Mouse (Mus musculus) CH12.LX (cell line): Measurements from ENCODE around the gene Otud7b. TPM values are rescaled to one million over a fixed set of nuclear protein-coding genes. Genes with fewer than 3 reads are reported as not detected.

ENCODE experiments used
- DNase-seq: peaks from one replicate; pipeline ENCODE4 v3.0.0-alpha.2; 2013; ENCODE audit errors: extremely low read depth
- H3K27ac ChIP-seq: 2 replicates; pipeline ENCODE4 v1.5.1; 2012; ENCODE audit warnings: low read depth, mild to moderate bottlenecking, control low read depth, moderate library complexity; ENCODE audit not compliant: insufficient read depth
- H3K27me3 ChIP-seq: replicated peaks from 2 replicates; pipeline ENCODE3; 2012; ENCODE audit warnings: inconsistent platforms
- H3K36me3 ChIP-seq, 2 experiments: replicated peaks in 1 of 2; 2 replicates each; pipeline versions ENCODE3 to v1.6.1; 2012; ENCODE audit warnings: inconsistent platforms in 1 of 2, low read length in 1 of 2, mild to moderate bottlenecking in 1 of 2, mixed read lengths in 1 of 2, moderate library complexity in 1 of 2; ENCODE audit not compliant: control insufficient read depth in 1 of 2, insufficient read depth in 1 of 2
- H3K4me1 ChIP-seq, 2 experiments: 2 replicates each; pipeline ENCODE4 v1.6.1; 2012; ENCODE audit warnings: inconsistent platforms in 1 of 2, moderate library complexity in 1 of 2; ENCODE audit not compliant: insufficient read depth in 2 of 2, control insufficient read depth in 1 of 2
- H3K4me2 ChIP-seq: 2 replicates; pipeline ENCODE4 v1.6.1; 2012; ENCODE audit warnings: low read depth, mild to moderate bottlenecking, control low read depth; ENCODE audit not compliant: poor library complexity, insufficient read depth, severe bottlenecking
- H3K4me3 ChIP-seq, 3 experiments: fragments of 150-350 bp in 1 of 3; sonication (generic) in 1 of 3; replicated peaks in 1 of 3; 2 replicates each; pipeline versions ENCODE3 to v1.5.1; 2011 to 2012; ENCODE audit warnings: low read depth in 2 of 3, low read length in 2 of 3, mild to moderate bottlenecking in 2 of 3, moderate library complexity in 2 of 3, control low read depth in 1 of 3, improper control_type of control experiment in 1 of 3, inconsistent platforms in 1 of 3, mixed read lengths in 1 of 3; ENCODE audit not compliant: poor library complexity in 1 of 3
- H3K79me2 ChIP-seq: replicated peaks from 2 replicates; pipeline ENCODE4 v1.6.1; 2012; ENCODE audit warnings: mild to moderate bottlenecking, moderate library complexity; ENCODE audit not compliant: control insufficient read depth, poor library complexity, insufficient read depth, severe bottlenecking; ENCODE audit errors: extremely low read depth
- H3K9ac ChIP-seq: 2 replicates; pipeline ENCODE4 v1.6.1; 2012; ENCODE audit warnings: low read depth, mild to moderate bottlenecking, control low read depth, moderate library complexity; ENCODE audit not compliant: insufficient read depth
- H3K9me3 ChIP-seq: replicated peaks from 2 replicates; pipeline ENCODE3; 2012; ENCODE audit warnings: low read length, inconsistent platforms, mixed read lengths
- BHLHE40 ChIP-seq: IDR thresholded peaks from 2 replicates; pipeline ENCODE4 v1.6.1; 2011; ENCODE audit warnings: mild to moderate bottlenecking, low read depth, low read length, improper control_type of control experiment
- CHD1 ChIP-seq: IDR thresholded peaks from 2 replicates; pipeline ENCODE4 v1.6.1; 2012; ENCODE audit warnings: low read depth, low read length, improper control_type of control experiment, inconsistent platforms
- CHD2 ChIP-seq: IDR thresholded peaks from 2 replicates; pipeline ENCODE4 v1.6.1; 2011; ENCODE audit warnings: low read length, improper control_type of control experiment
- CTCF ChIP-seq, 2 experiments: IDR thresholded peaks in 1 of 2; conservative IDR thresholded peaks in 1 of 2; 2 replicates each; pipeline ENCODE4 v1.5.1; 2011 to 2012; ENCODE audit warnings: low read depth in 2 of 2, low read length in 2 of 2, improper control_type of control experiment in 1 of 2, inconsistent platforms in 1 of 2, mild to moderate bottlenecking in 1 of 2, moderate library complexity in 1 of 2
- E2F4 ChIP-seq: IDR thresholded peaks from 2 replicates; pipeline ENCODE4 v1.6.1; 2011; ENCODE audit warnings: low read depth, low read length, improper control_type of control experiment; ENCODE audit not compliant: insufficient replicate concordance
- ELF1 ChIP-seq: IDR thresholded peaks from 2 replicates; pipeline ENCODE4 v1.6.1; 2014; ENCODE audit warnings: low read depth, mild to moderate bottlenecking, inconsistent platforms, low read length, improper control_type of control experiment
- EP300 ChIP-seq: IDR thresholded peaks from 2 replicates; pipeline ENCODE4 v1.6.1; 2011; ENCODE audit warnings: low read length, improper control_type of control experiment
- ETS1 ChIP-seq: conservative IDR thresholded peaks from 2 replicates; pipeline ENCODE4 v1.6.1; 2012; ENCODE audit warnings: low read depth, mild to moderate bottlenecking, inconsistent platforms, low read length, improper control_type of control experiment, moderate library complexity
- GABPA ChIP-seq: IDR thresholded peaks from 2 replicates; pipeline ENCODE4 v1.6.1; 2012; ENCODE audit warnings: low read depth, low read length, improper control_type of control experiment, inconsistent platforms; ENCODE audit not compliant: insufficient replicate concordance
- HCFC1 ChIP-seq: IDR thresholded peaks from 2 replicates; pipeline ENCODE4 v1.6.1; 2012; ENCODE audit warnings: low read depth, mild to moderate bottlenecking, inconsistent platforms, low read length, improper control_type of control experiment
- IRF4 ChIP-seq: IDR thresholded peaks from 2 replicates; pipeline ENCODE4 v1.6.1; 2014; ENCODE audit warnings: low read depth, mild to moderate bottlenecking, inconsistent platforms, low read length, improper control_type of control experiment
- JUN ChIP-seq: IDR thresholded peaks from 2 replicates; pipeline ENCODE4 v1.6.1; 2011; ENCODE audit warnings: low read depth, mild to moderate bottlenecking, low read length, improper control_type of control experiment, moderate library complexity; ENCODE audit not compliant: insufficient read depth
- JUND ChIP-seq: conservative IDR thresholded peaks from 2 replicates; pipeline ENCODE4 v1.6.1; 2011; ENCODE audit warnings: low read depth, low read length, improper control_type of control experiment
- KAT2A ChIP-seq: IDR thresholded peaks from 2 replicates; pipeline ENCODE4 v1.6.1; 2012; ENCODE audit warnings: low read length, improper control_type of control experiment, inconsistent platforms; ENCODE audit not compliant: insufficient replicate concordance
- MAFK ChIP-seq: IDR thresholded peaks from 2 replicates; pipeline ENCODE4 v1.6.1; 2011; ENCODE audit warnings: low read length, improper control_type of control experiment; ENCODE audit not compliant: insufficient replicate concordance
- MAX ChIP-seq: IDR thresholded peaks from 2 replicates; pipeline ENCODE4 v1.6.1; 2011; ENCODE audit warnings: low read length, improper control_type of control experiment
- MAZ ChIP-seq: IDR thresholded peaks from 2 replicates; pipeline ENCODE4 v1.6.1; 2012; ENCODE audit warnings: low read depth, mild to moderate bottlenecking, inconsistent platforms, low read length, improper control_type of control experiment, moderate library complexity
- MEF2A ChIP-seq: IDR thresholded peaks from 2 replicates; pipeline ENCODE4 v1.6.1; 2014; ENCODE audit warnings: low read depth, mild to moderate bottlenecking, inconsistent platforms, low read length, improper control_type of control experiment, borderline replicate concordance
- MXI1 ChIP-seq: IDR thresholded peaks from 2 replicates; pipeline ENCODE4 v1.6.1; 2011; ENCODE audit warnings: mild to moderate bottlenecking, low read depth, low read length, improper control_type of control experiment
- MYC ChIP-seq: IDR thresholded peaks from 2 replicates; pipeline ENCODE4 v1.6.1; 2011; ENCODE audit warnings: low read depth, mild to moderate bottlenecking, improper control_type of control experiment, low read length
- NELFE ChIP-seq: IDR thresholded peaks from 2 replicates; pipeline ENCODE4 v1.6.1; 2011; ENCODE audit warnings: low read depth, low read length, improper control_type of control experiment
- NRF1 ChIP-seq: IDR thresholded peaks from 2 replicates; pipeline ENCODE4 v1.6.1; 2014; ENCODE audit warnings: low read depth, mild to moderate bottlenecking, inconsistent platforms, low read length, improper control_type of control experiment, moderate library complexity
- PAX5 ChIP-seq: IDR thresholded peaks from 2 replicates; pipeline ENCODE4 v1.6.1; 2012; ENCODE audit warnings: low read length, inconsistent platforms, mixed read lengths
- POLR2A ChIP-seq: IDR thresholded peaks from 2 replicates; pipeline ENCODE4 v1.6.1; 2011; ENCODE audit warnings: low read depth, mild to moderate bottlenecking, improper control_type of control experiment, low read length
- POLR2AphosphoS2 ChIP-seq: IDR thresholded peaks from 2 replicates; pipeline ENCODE4 v1.6.1; 2011; ENCODE audit warnings: low read depth, low read length, improper control_type of control experiment
- RAD21 ChIP-seq: IDR thresholded peaks from 2 replicates; pipeline ENCODE4 v1.6.1; 2011; ENCODE audit warnings: low read depth, mild to moderate bottlenecking, low read length, improper control_type of control experiment, moderate library complexity
- RCOR1 ChIP-seq: conservative IDR thresholded peaks from 2 replicates; pipeline ENCODE4 v1.6.1; 2012; ENCODE audit warnings: low read depth, mild to moderate bottlenecking, inconsistent platforms, low read length, improper control_type of control experiment
- SIN3A ChIP-seq: IDR thresholded peaks from 2 replicates; pipeline ENCODE4 v1.6.1; 2012; ENCODE audit warnings: low read length, improper control_type of control experiment, inconsistent platforms
- SMC3 ChIP-seq: IDR thresholded peaks from 2 replicates; pipeline ENCODE4 v1.6.1; 2011; ENCODE audit warnings: low read depth, low read length, improper control_type of control experiment
- TBP ChIP-seq: conservative IDR thresholded peaks from 2 replicates; pipeline ENCODE4 v1.6.1; 2011; ENCODE audit warnings: low read depth, low read length, improper control_type of control experiment
- TCF12 ChIP-seq: IDR thresholded peaks from 2 replicates; pipeline ENCODE4 v1.6.1; 2014; ENCODE audit warnings: low read depth, mild to moderate bottlenecking, inconsistent platforms, low read length, improper control_type of control experiment
- UBTF ChIP-seq: IDR thresholded peaks from 2 replicates; pipeline ENCODE4 v1.6.1; 2012; ENCODE audit warnings: low read depth, mild to moderate bottlenecking, inconsistent platforms, low read length, improper control_type of control experiment, moderate library complexity
- USF1 ChIP-seq: IDR thresholded peaks from 2 replicates; pipeline ENCODE4 v1.6.1; 2014; ENCODE audit warnings: low read depth, mild to moderate bottlenecking, inconsistent platforms, low read length, improper control_type of control experiment
- USF2 ChIP-seq: conservative IDR thresholded peaks from 2 replicates; pipeline ENCODE4 v1.6.1; 2011; ENCODE audit warnings: low read depth, low read length, improper control_type of control experiment
- ZC3H11A ChIP-seq: IDR thresholded peaks from 2 replicates; pipeline ENCODE4 v1.6.1; 2012; ENCODE audit warnings: low read depth, mild to moderate bottlenecking, inconsistent platforms, low read length, improper control_type of control experiment
- ZKSCAN1 ChIP-seq: IDR thresholded peaks from 2 replicates; pipeline ENCODE4 v1.6.1; 2012; ENCODE audit warnings: low read depth, inconsistent platforms, low read length, improper control_type of control experiment, borderline replicate concordance
- ZMIZ1 ChIP-seq: IDR thresholded peaks from 2 replicates; pipeline ENCODE4 v1.6.1; 2012; ENCODE audit warnings: low read depth, mild to moderate bottlenecking, inconsistent platforms, low read length, improper control_type of control experiment
- ZNF384 ChIP-seq: IDR thresholded peaks from 2 replicates; pipeline ENCODE4 v1.6.1; 2012; ENCODE audit warnings: low read depth, low read length, improper control_type of control experiment, inconsistent platforms
- dilution Hi-C: fragments of 300-500 bp; cut with MboI; formaldehyde crosslinking; loops from 2 replicates; pipeline ENCODE4 v1.14.3; 2020; ENCODE audit warnings: low sequenced_read_pairs; ENCODE audit not compliant: extremely low pct_unique_long_range_greater_than_20kb, extremely low pct_ligation_motif_present
- in situ Hi-C: fragments of 300-500 bp; cut with MboI; formaldehyde crosslinking; loops from 3 replicates; pipeline ENCODE4 v1.14.3; 2019; ENCODE audit warnings: low sequenced_read_pairs, low pct_ligation_motif_present, low pct_unique_long_range_greater_than_20kb, mixed read lengths
- polyA plus RNA-seq: library from polyadenylated mRNA; unstranded; fragments of >175 nt; gene quantifications from 2 replicates; pipeline ENCODE4 v1.2.1, GENCODE M21; 2012; ENCODE audit warnings: low read depth; ENCODE audit not compliant: insufficient read length
- total RNA-seq, 2 experiments: library from RNA; depleted of rRNA; stranded (reverse); fragments of 300-350 nt in 1 of 2; fragments of >200 nt in 1 of 2; gene quantifications; 2 replicates each; pipeline ENCODE4 v1.2.3; 2012 to 2014

The Otud7b gene
- total and polyA plus RNA-seq, 3 experiments = 12.3 to 17.7 (median 14.9) TPM

GRCm38 (mm10) chr3:96058231-96058896, 46.0 kb upstream of the Otud7b start, which contains the start of gene Vps45:
Gene Vps45, minus strand, starts transcription at chr3:96058466.
- peak; percentile 69 for DNase-seq
- Histone ChIP-seq H3K4me3 (peak within 1 kb of the TSS; percentile 65 to 71 (median 69)), H3K27me3 (no peaks in the 10 kb centered on the region), H3K4me1 (peaks cover 7 to 47% of the 10 kb centered on the region in 2 experiments), H3K36me3 (peaks cover 9 to 22% of the 10 kb centered on the region in 2 experiments), H3K4me2 (peak within 1 kb of the TSS; percentile 96), H3K9ac (peak within 1 kb of the TSS; percentile 95), H3K9me3 (no peaks in the 10 kb centered on the region), H3K27ac (peak within 1 kb of the TSS; percentile 42), H3K79me2 (peaks cover 13% of the 10 kb centered on the region; the same call in 1 of the 2 replicates)
- dilution Hi-C loops (no loop called here), in situ Hi-C loops (loop anchor here (5.0 to 10.0 kb wide), 2 partner anchors 91 to 204 kb away; partner anchors contain the start of gene Prpf3)
- no peak for TF ChIP-seq NRF1
- no peak for TF ChIP-seq SMC3
- TF ChIP-seq POLR2A = peak; percentile 79
- no peak for TF ChIP-seq ZKSCAN1
- TF ChIP-seq CHD2 = 0 out of 2 replicates have a peak, but pooled peaks have one; percentile 15
- peak; percentile 41; the same call in 1 of the 2 replicates for TF ChIP-seq ELF1
- TF ChIP-seq MYC = 0 out of 2 replicates have a peak, but pooled peaks have one; percentile 15
- TF ChIP-seq MAX = no peak
- TF ChIP-seq HCFC1 = peak; percentile 48; the same call in 1 of the 2 replicates
- TF ChIP-seq E2F4 = 0 out of 2 replicates have a peak, but pooled peaks have one; percentile 49
- no peak for TF ChIP-seq MEF2A
- TF ChIP-seq SIN3A = peak; percentile 16
- TF ChIP-seq USF2 = no peak
- TF ChIP-seq IRF4 = no peak
- no peak for TF ChIP-seq USF1
- TF ChIP-seq CTCF (conservative IDR thresholded peaks at IDR 0.05 in 1 of 2, IDR thresholded peaks at IDR 0.05 in 1 of 2; ENCODE audit: low read depth in 2 of 2, low read length in 2 of 2) = no peak
- TF ChIP-seq KAT2A = 0 out of 2 replicates have a peak, but pooled peaks have one; percentile 18
- TF ChIP-seq ETS1 = 0 out of 2 replicates have a peak, but pooled peaks have one; percentile 16
- TF ChIP-seq NELFE = peak; percentile 92
- TF ChIP-seq ZC3H11A = no peak
- TF ChIP-seq EP300 = 0 out of 2 replicates have a peak, but pooled peaks have one; percentile 25
- TF ChIP-seq ZNF384 = no peak
- TF ChIP-seq TBP = no peak; the same call in 1 of the 2 replicates
- no peak for TF ChIP-seq RAD21
- TF ChIP-seq TCF12 = peak; percentile 57; the same call in 1 of the 2 replicates
- TF ChIP-seq PAX5 = no peak
- no peak for TF ChIP-seq RCOR1
- no peak for TF ChIP-seq BHLHE40
- TF ChIP-seq POLR2AphosphoS2 = no peak
- TF ChIP-seq MAZ = peak; percentile 9; the same call in 1 of the 2 replicates
- TF ChIP-seq MXI1 = peak; percentile 72
- TF ChIP-seq MAFK = no peak; the same call in 1 of the 2 replicates
- TF ChIP-seq CHD1 = no peak
- TF ChIP-seq GABPA = no peak
- TF ChIP-seq JUND = no peak
- TF ChIP-seq UBTF = no peak; the same call in 1 of the 2 replicates
- peak; percentile 88 for TF ChIP-seq ZMIZ1
- no peak for TF ChIP-seq JUN
